Mouse (Mus musculus) myocyte (in vitro differentiated cells): ENCODE results near the gene Ddc.

Experiments used
- CEBPB ChIP-seq: IDR thresholded peaks from 2 replicates; pipeline ENCODE4 v1.6.1; 2011; ENCODE audit warnings: mild to moderate bottlenecking, moderate library complexity; ENCODE audit not compliant: poor library complexity, insufficient read depth, severe bottlenecking
- E2F4 ChIP-seq: IDR thresholded peaks from one replicate; pipeline ENCODE4 v1.6.1; 2011; ENCODE audit warnings: mild to moderate bottlenecking, control low read depth, moderate library complexity; ENCODE audit not compliant: insufficient read depth
- MAX ChIP-seq: IDR thresholded peaks from one replicate; pipeline ENCODE4 v1.6.1; 2011; ENCODE audit warnings: low read depth, mild to moderate bottlenecking, control low read depth
- MYOD1 ChIP-seq, 3 experiments: IDR thresholded peaks; one replicate each; pipeline ENCODE4 v1.6.1; 2011; ENCODE audit warnings: control low read depth in 2 of 3, low read depth in 2 of 3, mild to moderate bottlenecking in 2 of 3, moderate library complexity in 1 of 3; ENCODE audit not compliant: insufficient read length in 2 of 3, control insufficient read depth in 1 of 3
- MYOG ChIP-seq, 3 experiments: IDR thresholded peaks; one replicate each; pipeline ENCODE4 v1.6.1; 2011; ENCODE audit warnings: control low read depth in 2 of 3, low read depth in 2 of 3, mild to moderate bottlenecking in 2 of 3; ENCODE audit not compliant: insufficient read length in 2 of 3, control insufficient read depth in 1 of 3, insufficient read depth in 1 of 3
- POLR2A ChIP-seq: IDR thresholded peaks from one replicate; pipeline ENCODE4 v1.6.1; 2011; ENCODE audit warnings: low read depth, mild to moderate bottlenecking, control low read depth, moderate library complexity; ENCODE audit not compliant: insufficient read length
- POLR2AphosphoS2 ChIP-seq: IDR thresholded peaks from one replicate; pipeline ENCODE4 v1.6.1; 2011; ENCODE audit warnings: low read depth, control low read depth; ENCODE audit not compliant: insufficient read length
- REST ChIP-seq: IDR thresholded peaks from one replicate; pipeline ENCODE4 v1.6.1; 2011; ENCODE audit warnings: mild to moderate bottlenecking, control low read depth, moderate library complexity; ENCODE audit not compliant: insufficient read depth, insufficient read length
- SRF ChIP-seq: IDR thresholded peaks from one replicate; pipeline ENCODE4 v1.6.1; 2011; ENCODE audit warnings: low read depth; ENCODE audit not compliant: control insufficient read depth, insufficient read length
- TCF12 ChIP-seq: IDR thresholded peaks from one replicate; pipeline ENCODE4 v1.6.1; 2011; ENCODE audit warnings: mild to moderate bottlenecking, control low read depth; ENCODE audit not compliant: poor library complexity, insufficient read depth, severe bottlenecking
- TCF3 ChIP-seq: IDR thresholded peaks from one replicate; pipeline ENCODE4 v1.6.1; 2011; ENCODE audit warnings: low read depth, control low read depth; ENCODE audit not compliant: insufficient read length
- USF1 ChIP-seq: IDR thresholded peaks from one replicate; pipeline ENCODE4 v1.6.1; 2011; ENCODE audit warnings: low read depth, mild to moderate bottlenecking, control low read depth, moderate library complexity

GRCm38 (mm10) chr11:11876366-11876765 lies 21.6 kb downstream of the Ddc start:
- TF ChIP-seq USF1: no peak
- TF ChIP-seq MYOG (IDR thresholded peaks at IDR 0.05; ENCODE audit: control insufficient read depth in 1 of 3, insufficient read depth in 1 of 3, insufficient read length in 2 of 3, low read depth in 2 of 3): no peak
- no peak for TF ChIP-seq POLR2A
- no peak for TF ChIP-seq E2F4
- TF ChIP-seq MYOD1 (IDR thresholded peaks at IDR 0.05; ENCODE audit: control insufficient read depth in 1 of 3, insufficient read length in 2 of 3, low read depth in 2 of 3): no peak
- TF ChIP-seq TCF12: no peak
- TF ChIP-seq MAX: no peak
- TF ChIP-seq CEBPB: no peak
- TF ChIP-seq REST: no peak
- TF ChIP-seq POLR2AphosphoS2: no peak
- no peak for TF ChIP-seq TCF3
- no peak for TF ChIP-seq SRF
